Mouse (Mus musculus) gastrocnemius, postnatal 36 days (tissue): Measurements from ENCODE around the gene Lpcat1. TPM values are rescaled to one million over a fixed set of nuclear protein-coding genes. Genes with fewer than 3 reads are reported as not detected.

Experiments used
- DNase-seq, 2 experiments: peaks; one replicate each; pipeline ENCODE4 v3.0.0; 2022
- intact Hi-C: fragments of 180-260 bp; cut with DNase I; formaldehyde crosslinking; loops from one replicate; pipeline ENCODE4 v1.15.1; 2025
- total RNA-seq, 2 experiments: library from RNA; stranded (reverse); gene quantifications; 2 replicates each; pipeline ENCODE4 v1.2.3; 2021

Lpcat1 gene
- total RNA-seq, 2 experiments from 2014 or later, result 2.7 TPM

DNA sequence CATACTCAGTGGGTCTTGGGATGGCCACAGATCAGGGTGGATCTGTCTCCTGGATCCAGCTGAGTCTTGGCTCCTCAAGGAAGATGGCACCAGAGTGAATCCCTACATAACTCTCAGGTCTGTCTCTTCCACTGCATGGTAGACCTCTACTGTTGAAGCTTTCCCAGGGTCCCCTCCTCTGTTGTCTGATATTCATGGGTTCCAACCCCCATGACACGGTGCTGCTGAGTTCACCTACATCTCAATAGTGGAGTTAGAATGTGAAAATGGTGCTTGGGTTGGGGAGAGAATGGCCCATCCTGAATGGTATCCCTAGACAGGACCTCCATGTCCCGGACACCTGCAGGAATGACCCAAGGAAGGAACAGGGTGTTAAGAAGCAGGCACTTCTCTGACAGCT, 6.7 kb downstream of the Lpcat1 start:
- intact Hi-C loops, result no loop called here
- DNase-seq, result no peak

DNA sequence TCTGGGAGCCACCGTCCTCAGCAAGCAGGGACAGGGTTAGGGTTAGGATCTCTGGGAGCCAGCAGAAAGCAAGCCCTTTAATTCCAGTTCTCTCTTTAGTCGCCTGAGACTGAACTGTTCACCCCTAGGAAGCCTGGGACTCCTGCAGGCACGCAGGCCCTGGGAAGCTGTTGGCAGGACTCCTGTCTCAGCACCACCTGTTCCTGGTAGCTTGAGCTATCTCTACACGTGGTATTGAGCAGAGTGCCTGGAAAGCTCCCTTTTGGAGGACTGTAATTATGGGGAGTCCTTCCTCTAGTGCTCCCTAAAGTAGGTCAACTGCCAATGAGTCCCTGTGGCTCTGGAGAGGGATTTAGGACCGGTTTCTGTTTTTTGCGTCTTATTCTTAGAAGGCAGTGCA, 7.2 kb downstream of the Lpcat1 start:
- intact Hi-C loops, result no loop called here
- DNase-seq, result no peak

DNA sequence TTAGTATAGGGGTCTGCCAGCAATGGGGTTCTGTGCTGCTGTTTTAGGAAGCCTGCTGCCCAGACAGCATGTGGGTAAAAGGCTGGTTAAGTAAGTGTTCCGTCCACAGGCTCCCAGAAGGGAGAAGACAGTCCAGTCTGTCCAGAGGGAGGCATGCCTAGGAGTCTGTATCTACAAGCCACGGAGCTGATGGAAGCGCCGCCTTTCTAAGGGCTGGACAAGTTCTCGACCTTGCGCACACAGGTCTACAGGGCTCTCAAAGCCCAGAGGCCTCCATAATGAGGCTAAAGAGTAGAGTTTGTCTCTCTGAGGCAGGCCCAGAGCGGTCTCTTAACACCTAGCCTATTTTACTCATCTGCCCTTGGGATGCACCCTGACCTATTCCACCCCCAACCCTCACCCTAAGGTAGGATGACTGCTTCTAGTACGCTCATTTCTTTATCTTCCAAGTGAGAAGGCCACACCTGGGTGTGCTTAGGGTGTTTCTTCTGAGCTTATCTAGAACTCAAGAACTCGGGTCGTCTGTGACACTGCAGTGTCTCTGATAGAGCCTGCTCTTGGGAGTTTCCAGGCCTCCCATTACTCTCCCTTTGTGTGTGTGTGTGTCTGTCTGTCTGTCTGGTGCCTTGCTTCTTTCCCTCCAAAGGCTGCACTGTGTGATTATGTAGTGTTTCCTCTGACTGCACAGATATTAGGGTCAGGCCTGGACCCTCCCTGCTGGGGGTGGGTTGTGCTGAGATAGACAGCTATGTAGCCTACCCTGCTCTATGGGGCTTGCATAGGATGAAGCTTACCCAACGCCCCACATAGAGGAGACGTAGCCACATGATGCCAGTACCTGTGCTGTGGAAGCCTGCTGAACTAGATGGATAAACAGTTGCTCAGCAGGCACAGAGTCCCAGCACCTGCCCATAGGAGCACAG, 8.3 kb downstream of the Lpcat1 start:
- intact Hi-C loops, result no loop called here
- DNase-seq, result no peak

DNA sequence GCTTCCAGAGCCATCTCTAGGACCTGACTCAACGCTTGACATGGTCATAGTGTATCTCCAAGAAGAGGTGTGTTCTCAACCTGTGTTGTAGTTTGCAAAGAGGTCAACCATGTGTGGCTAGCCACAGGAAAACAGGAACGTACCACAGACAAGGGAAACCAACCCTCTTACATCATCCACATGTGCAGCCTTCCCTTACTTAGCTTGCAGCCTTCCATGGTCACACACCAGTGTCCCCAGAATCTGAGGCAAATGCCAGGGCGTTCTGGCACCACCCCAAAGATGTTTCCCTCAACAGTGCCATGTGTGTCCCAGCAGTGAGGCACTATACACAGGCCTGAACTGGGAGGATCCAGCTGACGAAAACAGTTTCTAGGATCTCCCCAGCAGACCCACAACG, 9.3 kb downstream of the Lpcat1 start:
- DNase-seq, result no peak
- intact Hi-C loops, result no loop called here

- no peak for DNase-seq
- intact Hi-C loops, result no loop called here
Observed at GRCm38 (mm10) chr13:73476796-73477195, 9.8 kb downstream of the Lpcat1 start.

DNA sequence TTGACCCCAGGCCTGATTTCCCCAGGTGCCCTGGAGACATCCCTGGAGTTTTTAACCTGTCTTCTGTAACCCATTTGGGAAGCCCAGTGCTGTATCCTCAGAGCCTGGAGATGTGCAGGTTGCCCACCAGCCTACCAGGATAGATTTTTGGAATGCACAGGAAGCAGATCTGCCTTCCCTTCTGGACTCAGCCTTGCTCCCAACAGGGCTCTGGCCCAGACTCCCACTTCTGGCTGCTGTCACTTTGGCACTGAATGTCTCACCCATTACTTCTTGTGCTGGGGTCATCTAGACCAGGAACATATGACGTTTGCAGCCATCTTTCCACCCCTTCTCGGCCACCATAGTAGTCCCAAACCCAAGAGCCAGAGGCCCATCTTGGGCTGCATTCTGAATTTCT, 10.8 kb downstream of the Lpcat1 start:
- intact Hi-C loops, result no loop called here
- DNase-seq, result no peak

DNA sequence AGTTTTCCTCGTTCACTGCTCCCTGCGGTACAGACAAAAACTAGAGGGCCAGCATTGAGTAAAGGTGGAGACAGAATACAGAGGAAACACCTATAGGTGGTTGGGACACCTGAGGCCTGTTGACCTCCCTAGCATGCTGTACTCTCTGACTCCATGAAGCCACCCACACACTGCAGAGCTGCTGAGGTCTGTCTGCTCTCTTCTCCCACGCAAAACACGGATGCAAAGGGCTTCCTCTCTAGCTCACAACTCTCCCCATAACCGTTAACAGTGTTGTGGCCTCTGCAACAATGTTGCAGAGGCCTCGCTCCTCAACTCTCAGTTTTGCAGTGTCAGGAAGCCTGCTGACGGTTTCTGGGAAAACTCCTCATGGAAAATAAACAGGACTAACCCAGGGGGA, 15.5 kb downstream of the Lpcat1 start:
- DNase-seq, result no peak
- intact Hi-C loops, result no loop called here

- intact Hi-C loops, result no loop called here
- DNase-seq, result peak in 1 of 2 experiments; percentile 10
Observed at GRCm38 (mm10) chr13:73483331-73483730, 16.3 kb downstream of the Lpcat1 start.

GRCm38 (mm10) chr13:73484171-73484570, 17.2 kb downstream of the Lpcat1 start:
- DNase-seq, result peak in 1 of 2 experiments; percentile 10
- intact Hi-C loops, result no loop called here

DNA sequence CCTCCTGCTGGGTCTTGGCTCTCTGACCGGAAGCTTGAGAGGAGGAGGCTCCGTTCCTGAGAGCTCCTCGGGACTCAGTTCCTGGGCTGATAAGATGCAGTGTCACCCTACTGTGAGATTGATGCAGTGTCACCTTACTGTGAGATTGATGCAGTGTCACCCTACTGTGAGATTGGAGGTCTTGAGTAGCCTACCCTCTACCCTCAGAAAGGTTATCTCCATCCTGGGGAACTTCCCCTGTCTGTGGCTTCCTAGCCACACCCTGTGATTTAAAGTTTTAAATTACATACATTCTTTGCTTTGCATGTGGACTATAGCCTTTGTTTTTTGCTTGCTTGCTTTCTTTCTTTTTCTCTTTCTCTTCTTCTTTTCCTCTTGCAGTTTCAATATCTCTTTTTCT, 21.1 kb downstream of the Lpcat1 start:
- intact Hi-C loops, result no loop called here
- no peak for DNase-seq

DNA sequence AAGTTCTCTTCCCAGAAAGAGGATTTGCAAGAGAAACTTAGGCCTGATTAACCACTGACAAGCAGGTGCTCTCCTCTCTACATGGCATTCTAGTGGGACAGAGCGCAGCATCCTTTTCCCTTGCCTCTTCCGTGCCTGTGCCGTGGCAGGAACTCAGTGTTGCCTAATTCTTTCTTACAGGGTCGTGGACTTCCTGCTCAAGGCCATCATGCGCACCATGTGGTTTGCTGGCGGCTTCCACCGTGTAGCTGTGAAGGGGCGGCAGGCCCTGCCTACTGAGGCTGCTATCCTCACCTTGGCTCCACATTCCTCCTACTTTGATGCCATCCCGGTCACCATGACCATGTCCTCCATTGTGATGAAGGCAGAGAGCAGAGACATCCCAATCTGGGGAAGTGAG, 21.7 kb downstream of the Lpcat1 start:
- no peak for DNase-seq
- intact Hi-C loops, result no loop called here

- intact Hi-C loops, result no loop called here
Observed at GRCm38 (mm10) chr13:73489986-73490385, 23.0 kb downstream of the Lpcat1 start.

GRCm38 (mm10) chr13:73490564-73491170, 23.7 kb downstream of the Lpcat1 start:
- intact Hi-C loops, result no loop called here
- DNase-seq, result no peak

More at GRCm38 (mm10) chr13:73489986-73490385, 23.0 kb downstream of the Lpcat1 start:
- no peak for DNase-seq

GRCm38 (mm10) chr13:73493183-73493582, 26.2 kb downstream of the Lpcat1 start:
- intact Hi-C loops, result no loop called here
- DNase-seq, result no peak

GRCm38 (mm10) chr13:73494528-73494927, 27.5 kb downstream of the Lpcat1 start:
- DNase-seq, result no peak
- intact Hi-C loops, result no loop called here

- no peak for DNase-seq
- intact Hi-C loops, result no loop called here
Observed at GRCm38 (mm10) chr13:73496137-73496536, 29.1 kb downstream of the Lpcat1 start.

- no peak for DNase-seq
- intact Hi-C loops, result loop anchor here (10.0 kb wide), 1 partner anchor 325 kb away; no protein-coding TSS in a partner anchor
Observed at GRCm38 (mm10) chr13:73499893-73500604, 33.1 kb downstream of the Lpcat1 start.

GRCm38 (mm10) chr13:73502719-73503118, 35.7 kb downstream of the Lpcat1 start:
- DNase-seq, result no peak
- intact Hi-C loops, result loop anchor here (10.0 kb wide), 1 partner anchor 322 kb away; no protein-coding TSS in a partner anchor

DNA sequence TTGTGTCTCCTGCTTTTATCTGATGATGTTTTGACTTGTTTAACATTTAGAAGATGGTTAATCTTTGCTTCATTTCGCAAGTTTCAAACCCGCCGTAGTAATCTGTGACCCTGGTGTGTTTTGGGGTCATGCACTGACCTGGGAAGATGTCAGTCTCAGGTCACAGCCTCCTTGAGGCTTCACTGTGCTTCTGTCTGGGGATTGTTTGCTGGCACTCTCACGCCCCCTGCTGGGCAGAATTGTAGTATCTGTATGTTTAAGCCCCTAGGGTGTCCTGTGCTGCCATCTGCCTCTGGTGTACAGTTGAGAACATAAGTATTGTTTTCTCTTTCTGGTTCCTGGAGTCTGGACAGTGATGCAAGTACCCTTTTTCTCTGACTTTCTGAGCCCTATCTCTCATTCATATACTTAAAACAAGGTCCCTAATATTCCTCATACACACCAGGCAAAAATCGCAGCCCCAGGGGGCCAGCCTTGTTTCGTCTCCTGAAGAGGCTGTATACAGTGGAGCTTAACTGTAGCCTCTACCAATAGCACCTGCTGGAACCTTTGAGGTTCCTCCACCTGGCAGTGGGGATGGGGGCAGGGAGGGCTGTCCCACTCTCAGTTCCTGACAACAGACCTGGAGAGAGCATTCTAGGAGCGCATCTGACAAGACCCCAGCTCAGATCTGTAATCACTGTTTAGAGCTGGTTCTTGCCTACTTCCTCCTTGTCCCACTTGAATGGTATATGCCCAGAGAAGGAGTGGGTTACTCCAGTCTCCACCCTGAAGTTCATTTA, 38.9 kb downstream of the Lpcat1 start:
- intact Hi-C loops, result loop anchor here (1.0 to 10.0 kb wide), 2 partner anchors 80 to 319 kb away; no protein-coding TSS in a partner anchor
- peak; percentile 55 to 60 for DNase-seq
